Mouse (Mus musculus): Measurements from ENCODE around the gene Serpina1d.
"Not testable (repeated sequence)": the region's sequence is repeated elsewhere in the genome, so short reads cannot be mapped to it uniquely, and the experiment has no call there.

Serpina1d gene

GRCm38 (mm10) chr12:103773246-103773851 is at the start of gene Serpina1d:
Gene Serpina1d, minus strand, starts transcription at chr12:103773592.
- not testable (repeated sequence) for DNase-seq

- DNase-seq = not testable (repeated sequence)
Observed at GRCm38 (mm10) chr12:103770597-103770996, 2.8 kb downstream of the Serpina1d start.

GRCm38 (mm10) chr12:103763083-103763482 is 10.3 kb downstream of the Serpina1d start:
- DNase-seq = not testable (repeated sequence)

GRCm38 (mm10) chr12:103760316-103760715 is 13.1 kb downstream of the Serpina1d start:
- not testable (repeated sequence) for DNase-seq

DNA sequence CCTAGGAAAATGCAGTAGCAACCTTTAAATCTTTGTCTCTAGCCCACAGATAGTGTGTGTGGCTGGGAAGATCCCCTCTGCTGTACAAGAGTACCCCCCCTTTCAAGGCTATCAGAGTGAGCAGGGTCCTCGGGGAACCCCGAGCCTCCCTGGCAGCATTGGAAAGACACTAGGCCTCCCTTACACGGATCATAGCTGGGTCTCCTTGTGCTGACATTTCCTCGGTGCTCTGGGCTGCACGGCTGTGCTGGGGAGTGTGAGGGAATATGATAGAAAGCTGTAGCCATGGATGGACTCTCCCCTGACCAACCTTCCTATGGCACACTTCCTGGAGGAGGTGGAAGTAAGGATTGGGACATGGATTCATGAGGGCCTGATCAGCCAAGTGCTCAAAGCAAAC is 27.4 kb downstream of the Serpina1d start:
- DNase-seq = not testable (repeated sequence)

DNA sequence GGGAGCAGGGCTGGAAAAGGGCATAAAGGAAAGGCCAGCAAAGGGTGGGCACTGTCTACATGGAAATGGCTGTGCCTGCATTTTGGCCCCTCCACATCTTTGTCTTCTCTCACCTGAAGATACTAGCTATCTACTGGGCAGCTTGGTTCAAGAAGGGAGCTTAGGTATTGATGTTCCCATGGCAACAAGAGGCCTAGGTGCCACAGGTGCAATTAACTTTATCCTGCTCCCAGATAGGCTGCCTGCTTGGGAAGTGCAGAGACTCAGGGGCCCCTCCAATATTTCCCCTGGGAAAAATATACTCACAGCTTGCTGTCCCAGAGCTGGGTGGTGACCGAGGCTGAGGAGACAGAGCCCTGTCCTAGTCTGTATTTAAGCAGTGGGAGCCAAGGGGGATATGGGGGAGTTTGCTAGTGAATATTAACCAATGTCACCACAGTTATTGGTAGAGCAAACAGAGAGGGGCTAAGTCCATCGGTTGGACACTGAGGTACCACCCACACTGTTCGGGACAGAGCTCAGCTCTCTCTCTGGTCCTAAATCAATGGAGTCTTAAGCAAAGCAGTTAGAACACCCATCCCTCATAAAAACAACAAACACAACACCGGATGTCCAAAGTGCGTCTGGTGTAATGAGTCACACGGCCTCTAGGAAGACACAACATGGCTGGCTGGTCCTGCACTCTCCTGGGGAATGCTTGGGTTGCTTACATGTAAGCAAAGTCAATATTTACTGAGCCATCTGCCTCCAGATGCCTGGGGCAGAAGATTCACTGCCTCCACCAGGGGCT is 35.4 kb downstream of the Serpina1d start:
- not testable (repeated sequence) for DNase-seq

DNA sequence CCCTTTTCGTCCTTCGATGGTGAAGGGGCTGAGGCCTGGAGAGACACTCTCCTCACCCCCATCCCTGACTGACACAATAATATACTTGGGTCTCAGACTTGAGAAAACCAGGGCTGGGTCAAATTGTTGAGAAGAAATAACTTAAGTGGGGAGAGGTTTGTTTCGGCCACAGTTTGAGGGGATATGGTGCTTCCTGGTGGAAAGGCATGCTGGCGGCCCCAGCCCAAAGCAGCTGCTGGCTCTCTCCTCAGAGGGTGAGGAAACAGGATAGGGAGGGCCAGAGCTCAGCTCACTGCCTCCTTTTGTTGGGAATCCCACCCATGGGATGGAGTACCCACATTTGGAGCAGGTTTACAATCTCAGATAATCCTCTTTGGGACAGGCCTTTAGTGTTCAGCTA is 37.8 kb downstream of the Serpina1d start:
- DNase-seq = not testable (repeated sequence)

GRCm38 (mm10) chr12:103735101-103735500 is 38.3 kb downstream of the Serpina1d start:
- DNase-seq = not testable (repeated sequence)

Measured in kidney, postnatal 4 days (tissue).